Mouse (Mus musculus) spleen, adult 2 months (tissue): ENCODE measurements around the gene Atp6v0e.

ENCODE experiments used
- CTCF ChIP-seq: fragments of 200-500 bp; IDR thresholded peaks from 2 replicates; pipeline ENCODE4 v1.5.1; 2011; ENCODE audit warnings: mild to moderate bottlenecking, inconsistent platforms; ENCODE audit not compliant: insufficient read depth, insufficient read length, insufficient replicate concordance; ENCODE audit errors: extremely low read depth
- POLR2A ChIP-seq: fragments of 200-500 bp; IDR thresholded peaks from 2 replicates; pipeline ENCODE4 v1.6.1; 2011; ENCODE audit warnings: low read depth, low read length, inconsistent platforms

- no peak for TF ChIP-seq POLR2A
- TF ChIP-seq CTCF, result no peak
Measured at GRCm38 (mm10) chr17:26618498-26618897, 44.5 kb upstream of the Atp6v0e start.
